Mouse (Mus musculus) lung, embryonic 16.5 days (tissue): ENCODE results near the gene Elmo1. TPM values are rescaled to one million over a fixed set of nuclear protein-coding genes. Genes with fewer than 3 reads are reported as not detected.

ENCODE experiments used
- ATAC-seq: fragments of 200-750 bp; cut with Nextera tagmentation; 2 replicates; pipeline ENCODE4 v1.8.0; 2017; ENCODE audit warnings: low read depth, mild to moderate bottlenecking, moderate library complexity
- H3K27ac ChIP-seq: fragments of 300-500 bp; sonication (generic); 2 replicates; pipeline ENCODE4 v1.5.1; 2014; ENCODE audit warnings: mild to moderate bottlenecking, control low read depth, low read length
- H3K27me3 ChIP-seq: fragments of 300-500 bp; sonication (generic); 2 replicates; pipeline ENCODE4 v1.6.1; 2014; ENCODE audit warnings: low read depth, low read length, mixed read lengths; ENCODE audit not compliant: control insufficient read depth, insufficient read depth
- H3K36me3 ChIP-seq: fragments of 300-500 bp; sonication (generic); 2 replicates; pipeline ENCODE4 v1.6.1; 2014; ENCODE audit warnings: low read length; ENCODE audit not compliant: control insufficient read depth, insufficient read depth
- H3K4me1 ChIP-seq: fragments of 300-500 bp; sonication (generic); replicated peaks from 2 replicates; pipeline ENCODE4 v1.6.1; 2014; ENCODE audit warnings: low read length, mixed read lengths; ENCODE audit not compliant: control insufficient read depth, insufficient read depth
- H3K4me2 ChIP-seq: fragments of 300-500 bp; sonication (generic); 2 replicates; pipeline ENCODE4 v1.6.1; 2014; ENCODE audit warnings: low read depth, low read length, control low read depth
- H3K4me3 ChIP-seq: fragments of 300-500 bp; sonication (generic); 2 replicates; pipeline ENCODE4 v1.5.1; 2014; ENCODE audit warnings: mild to moderate bottlenecking, low read length, control low read depth
- H3K9ac ChIP-seq: fragments of 300-500 bp; sonication (generic); 2 replicates; pipeline ENCODE4 v1.6.1; 2014; ENCODE audit warnings: low read length, control low read depth
- H3K9me3 ChIP-seq: fragments of 300-500 bp; sonication (generic); 2 replicates; pipeline ENCODE4 v1.6.1; 2016; ENCODE audit warnings: low read length; ENCODE audit not compliant: control insufficient read depth
- WGBS: fragments of 180-500 bp; shearing (Covaris S2); extraction: QIAGEN DNeasy Blood & Tissue Kit; methylation state at CpG from one replicate; pipeline ENCODE4 v1.1.7; 2014; 5-methylcytosine and 5-hydroxymethylcytosine counted together
- polyA plus RNA-seq: library from polyadenylated mRNA; unstranded; fragments of >200 nt; fragmentation: Nextera tagmentation; extraction: Ambion mirVana; gene quantifications from 2 replicates; pipeline ENCODE4 v1.2.1, GENCODE M21; 2015

The Elmo1 gene
- 43.9 and 44.3 TPM in 2 replicates for polyA plus RNA-seq

GRCm38 (mm10) chr13:20090133-20090710 lies at the start of gene Elmo1:
Gene Elmo1, plus strand, starts transcription at chr13:20090596.
- no peaks in the 10 kb centered on the region for H3K9me3 ChIP-seq
- no peaks in the 10 kb centered on the region; the same call in 1 of the 2 replicates for H3K36me3 ChIP-seq
- peak within 1 kb of the TSS; percentile 92 for H3K4me3 ChIP-seq
- H3K9ac ChIP-seq = peak within 1 kb of the TSS; percentile 96
- no peaks in the 10 kb centered on the region for H3K27me3 ChIP-seq
- H3K4me2 ChIP-seq = peak within 1 kb of the TSS; percentile 92
- 0% methylated on average over 49 of the region's 49 CpGs for WGBS
- H3K27ac ChIP-seq = peak within 1 kb of the TSS; percentile 95
- peak; percentile 74 for ATAC-seq
- peaks cover 23% of the 10 kb centered on the region for H3K4me1 ChIP-seq

- Histone ChIP-seq H3K9ac (no peak overlapping the region), H3K9me3 (no peaks in the 10 kb centered on the region), H3K4me3 (no peak overlapping the region), H3K4me1 (peaks cover 13% of the 10 kb centered on the region), H3K4me2 (no peak overlapping the region), H3K27me3 (no peaks in the 10 kb centered on the region), H3K27ac (peak overlapping the region; percentile 28), H3K36me3 (no peaks in the 10 kb centered on the region)
- no peak for ATAC-seq
- WGBS = 18% methylated on average over 2 of the region's 2 CpGs
Observed at GRCm38 (mm10) chr13:20041169-20041830, 49.1 kb upstream of the Elmo1 start.

- 61% methylated on average over 2 of the region's 2 CpGs for WGBS
Observed at GRCm38 (mm10) chr13:20042856-20043255, 47.5 kb upstream of the Elmo1 start.

GRCm38 (mm10) chr13:20045350-20045749 lies 45.0 kb upstream of the Elmo1 start:
- peak overlapping the region; percentile 95 for H3K27ac ChIP-seq

More at GRCm38 (mm10) chr13:20042856-20043255, 47.5 kb upstream of the Elmo1 start:
- Histone ChIP-seq H3K27ac (0 out of 2 replicates have a peak overlapping the region, but pooled peaks have one; percentile 10), H3K4me2 (no peak overlapping the region), H3K4me3 (no peak overlapping the region), H3K36me3 (no peaks in the 10 kb centered on the region), H3K27me3 (no peaks in the 10 kb centered on the region), H3K4me1 (peaks cover 19% of the 10 kb centered on the region), H3K9ac (no peak overlapping the region), H3K9me3 (no peaks in the 10 kb centered on the region)
- no peak for ATAC-seq

GRCm38 (mm10) chr13:20045836-20046235 lies 44.6 kb upstream of the Elmo1 start:
- Histone ChIP-seq H3K27ac (peak overlapping the region; percentile 95), H3K27me3 (no peaks in the 10 kb centered on the region), H3K4me1 (peaks cover 17% of the 10 kb centered on the region), H3K9ac (no peak overlapping the region), H3K36me3 (no peaks in the 10 kb centered on the region), H3K4me2 (peak overlapping the region; percentile 9; the same call in 1 of the 2 replicates), H3K9me3 (no peaks in the 10 kb centered on the region), H3K4me3 (no peak overlapping the region)
- 29% methylated on average over 5 of the region's 5 CpGs for WGBS
- ATAC-seq = peak; percentile 90

More at GRCm38 (mm10) chr13:20045350-20045749, 45.0 kb upstream of the Elmo1 start:
- ATAC-seq = peak; percentile 75
- WGBS = 48% methylated on average over 2 of the region's 2 CpGs
- Histone ChIP-seq H3K9ac (no peak overlapping the region), H3K4me2 (no peak overlapping the region), H3K36me3 (no peaks in the 10 kb centered on the region), H3K27me3 (no peaks in the 10 kb centered on the region), H3K9me3 (no peaks in the 10 kb centered on the region), H3K4me3 (no peak overlapping the region), H3K4me1 (peaks cover 17% of the 10 kb centered on the region)

GRCm38 (mm10) chr13:20046406-20046805 lies 44.0 kb upstream of the Elmo1 start:
- Histone ChIP-seq H3K36me3 (no peaks in the 10 kb centered on the region), H3K9me3 (no peaks in the 10 kb centered on the region), H3K4me3 (no peak overlapping the region), H3K4me2 (peak overlapping the region; percentile 9), H3K27me3 (no peaks in the 10 kb centered on the region), H3K9ac (no peak overlapping the region), H3K4me1 (peaks cover 14% of the 10 kb centered on the region), H3K27ac (peak overlapping the region; percentile 95)
- ATAC-seq = no peak
- WGBS = 44% methylated on average over 4 of the region's 4 CpGs

- no peaks in the 10 kb centered on the region for H3K27me3 ChIP-seq
- H3K9ac ChIP-seq = no peak overlapping the region
- no peak for ATAC-seq
- no peak overlapping the region for H3K4me2 ChIP-seq
- H3K4me1 ChIP-seq = peaks cover 14% of the 10 kb centered on the region
- H3K27ac ChIP-seq = no peak overlapping the region
- no peak overlapping the region for H3K4me3 ChIP-seq
- H3K36me3 ChIP-seq = no peaks in the 10 kb centered on the region
- no peaks in the 10 kb centered on the region for H3K9me3 ChIP-seq
- 67% methylated on average over 14 of the region's 14 CpGs for WGBS
Observed at GRCm38 (mm10) chr13:20047926-20048836, 42.2 kb upstream of the Elmo1 start.

GRCm38 (mm10) chr13:20048837-20049160 lies 41.6 kb upstream of the Elmo1 start:
- Histone ChIP-seq H3K4me1 (peaks cover 14% of the 10 kb centered on the region), H3K4me2 (no peak overlapping the region), H3K4me3 (no peak overlapping the region), H3K9me3 (no peaks in the 10 kb centered on the region), H3K27ac (no peak overlapping the region), H3K9ac (no peak overlapping the region), H3K36me3 (no peaks in the 10 kb centered on the region), H3K27me3 (no peaks in the 10 kb centered on the region)
- 50% methylated on average over 2 of the region's 2 CpGs for WGBS
- ATAC-seq = no peak

GRCm38 (mm10) chr13:20049654-20050053 lies 40.7 kb upstream of the Elmo1 start:
- Histone ChIP-seq H3K9me3 (no peaks in the 10 kb centered on the region), H3K27me3 (no peaks in the 10 kb centered on the region), H3K9ac (no peak overlapping the region), H3K27ac (no peak overlapping the region), H3K36me3 (no peaks in the 10 kb centered on the region), H3K4me3 (no peak overlapping the region), H3K4me2 (no peak overlapping the region), H3K4me1 (peaks cover 11% of the 10 kb centered on the region)
- WGBS = 70% methylated on average over 8 of the region's 8 CpGs
- no peak for ATAC-seq
